34 mouse cellular contexts compared by ENCODE assay signal in the genomic region with DNA sequence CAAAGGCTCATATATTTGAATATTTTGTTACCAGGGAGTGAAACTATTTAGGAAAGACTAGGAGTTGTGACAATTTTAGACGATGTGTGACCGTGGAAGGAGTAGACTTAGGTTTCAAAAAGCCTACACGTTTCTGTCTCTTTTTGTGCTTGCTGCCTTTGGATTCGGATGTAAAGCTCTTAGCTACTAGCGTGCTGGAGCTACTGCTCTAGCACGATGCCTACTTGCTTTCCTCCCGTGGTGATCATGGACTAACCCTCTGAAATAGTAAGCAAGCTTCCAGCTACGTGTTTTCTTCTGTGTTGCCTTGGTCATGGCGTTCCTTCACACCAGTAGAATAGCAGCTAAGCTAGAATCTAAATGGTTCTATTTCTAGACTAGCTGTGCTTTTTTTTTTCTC.
"Had no signal": no experiment of that assay in that cellular context is flagged by ENCODE, and none has a peak within 500 bp of the region (broad histone marks: within the 10 kb centered on the region; RNA-seq: fewer than 3 reads in every experiment).

No protein-coding gene starts in this region.

- H3K27me3 ChIP-seq: heart, embryonic 12.5 days; heart, embryonic 13.5 days; heart, embryonic 15.5 days; hindbrain, embryonic 12.5 days; hindbrain, embryonic 13.5 days; hindbrain, embryonic 15.5 days; intestine, embryonic 15.5 days; kidney, embryonic 15.5 days had no signal

- H3K9me3 ChIP-seq: heart, embryonic 12.5 days; heart, embryonic 13.5 days; heart, embryonic 15.5 days; hindbrain, embryonic 10.5 days; hindbrain, embryonic 12.5 days; hindbrain, embryonic 13.5 days; hindbrain, embryonic 15.5 days; intestine, embryonic 15.5 days; kidney, embryonic 15.5 days had no signal

- H3K36me3 ChIP-seq: intestine, embryonic 15.5 days had no signal

- H3K4me1 ChIP-seq: heart, embryonic 12.5 days; heart, embryonic 13.5 days; heart, embryonic 15.5 days; hindbrain, embryonic 10.5 days; hindbrain, embryonic 12.5 days; hindbrain, embryonic 13.5 days; hindbrain, embryonic 15.5 days; intestine, embryonic 15.5 days; kidney, embryonic 15.5 days had no signal

- ATAC-seq: hindbrain, embryonic 16.5 days; hindbrain, postnatal 0 days; inflammation-experienced regulatory T-cells, adult 6 months; intestine, embryonic 15.5 days; intestine, embryonic 16.5 days; intestine, postnatal 0 days had no signal

- H3K27ac ChIP-seq: heart, embryonic 13.5 days; heart, embryonic 15.5 days; hindbrain, embryonic 10.5 days; hindbrain, embryonic 12.5 days; hindbrain, embryonic 13.5 days; hindbrain, embryonic 14.5 days; hindbrain, embryonic 15.5 days; hindbrain, postnatal 0 days; intestine, embryonic 15.5 days; kidney, embryonic 15.5 days; kidney, postnatal 0 days; layer of hippocampus, adult 2 months; left cerebral cortex, adult 2 months had no signal

- DNase-seq: heart, postnatal 10 days; heart, postnatal 14 days; heart, postnatal 36 days; heart, postnatal 4 days; kidney, adult 11 months; kidney, adult 18-20 months; kidney, adult 2 months; kidney, adult 8-10 months; kidney, adult 9 months; kidney, postnatal 10 days; kidney, postnatal 14 days; kidney, postnatal 25 days; kidney, postnatal 36 days; kidney, postnatal 4 days; layer of hippocampus, adult 9-11 months; layer of hippocampus, postnatal 36 days had no signal

- H3K4me3 ChIP-seq: heart, embryonic 12.5 days; heart, embryonic 13.5 days; heart, embryonic 15.5 days; hindbrain, embryonic 10.5 days; hindbrain, embryonic 12.5 days; hindbrain, embryonic 13.5 days; hindbrain, embryonic 15.5 days; intestine, embryonic 15.5 days; kidney, embryonic 15.5 days; layer of hippocampus, adult 2 months; left cerebral cortex, adult 2 months had no signal
